Mouse (Mus musculus): ENCODE measurements around the gene Pgc. TPM values are rescaled to one million over a fixed set of nuclear protein-coding genes. Genes with fewer than 3 reads are reported as not detected.

The Pgc gene
- total RNA-seq, 1 experiment from 2014 or later: not detected

Other genes starting within 250 kb of the Pgc start
- gene Taf8, start 224.6 kb upstream of the Pgc start, total RNA-seq (2021): 22.9 and 23.9 TPM in 2 replicates
- gene Ccnd3, start 221.8 kb upstream of the Pgc start, total RNA-seq (2021): 228 and 248 TPM in 2 replicates
- gene Bysl, start 115.3 kb upstream of the Pgc start, total RNA-seq (2021): 19.7 and 21.6 TPM in 2 replicates
- gene Med20, start 115.3 kb upstream of the Pgc start, total RNA-seq (2021): 39.3 and 39.8 TPM in 2 replicates
- 3.0 and 3.3 TPM in 2 replicates for gene Gm20517, start 115.3 kb upstream of the Pgc start, total RNA-seq (2021)
- gene Usp49, start 96.2 kb upstream of the Pgc start, total RNA-seq (2021): 6.8 and 7.8 TPM in 2 replicates
- 196 and 198 TPM in 2 replicates for gene Tomm6, start 38.5 kb upstream of the Pgc start, total RNA-seq (2021)
- 3.8 and 4.8 TPM in 2 replicates for gene Frs3, start 37.8 kb upstream of the Pgc start, total RNA-seq (2021)
- 0.90 and 1.4 TPM in 2 replicates for gene Gm21981, start 32.4 kb upstream of the Pgc start, total RNA-seq (2021)
- 4.5 and 4.8 TPM in 2 replicates for gene Prickle4, start 32.1 kb upstream of the Pgc start, total RNA-seq (2021)
- gene Tfeb, start 10.2 kb downstream of the Pgc start, total RNA-seq (2021): 18.9 and 22.3 TPM in 2 replicates
- 3.9 and 4.3 TPM in 2 replicates for gene Mdfi, start 107.8 kb downstream of the Pgc start, total RNA-seq (2021)
- gene Foxp4, start 197.8 kb downstream of the Pgc start, total RNA-seq (2021): 20.6 and 28.1 TPM in 2 replicates

Measured in adrenal gland, postnatal 14 days (tissue).